Mouse (Mus musculus): Measurements from ENCODE around the gene Ugt8a. TPM values are rescaled to one million over a fixed set of nuclear protein-coding genes. Genes with fewer than 3 reads are reported as not detected.

The Ugt8a gene
- 0.27 and 0.33 TPM in 2 replicates for polyA plus RNA-seq (2012; rRNA removed)

DNA sequence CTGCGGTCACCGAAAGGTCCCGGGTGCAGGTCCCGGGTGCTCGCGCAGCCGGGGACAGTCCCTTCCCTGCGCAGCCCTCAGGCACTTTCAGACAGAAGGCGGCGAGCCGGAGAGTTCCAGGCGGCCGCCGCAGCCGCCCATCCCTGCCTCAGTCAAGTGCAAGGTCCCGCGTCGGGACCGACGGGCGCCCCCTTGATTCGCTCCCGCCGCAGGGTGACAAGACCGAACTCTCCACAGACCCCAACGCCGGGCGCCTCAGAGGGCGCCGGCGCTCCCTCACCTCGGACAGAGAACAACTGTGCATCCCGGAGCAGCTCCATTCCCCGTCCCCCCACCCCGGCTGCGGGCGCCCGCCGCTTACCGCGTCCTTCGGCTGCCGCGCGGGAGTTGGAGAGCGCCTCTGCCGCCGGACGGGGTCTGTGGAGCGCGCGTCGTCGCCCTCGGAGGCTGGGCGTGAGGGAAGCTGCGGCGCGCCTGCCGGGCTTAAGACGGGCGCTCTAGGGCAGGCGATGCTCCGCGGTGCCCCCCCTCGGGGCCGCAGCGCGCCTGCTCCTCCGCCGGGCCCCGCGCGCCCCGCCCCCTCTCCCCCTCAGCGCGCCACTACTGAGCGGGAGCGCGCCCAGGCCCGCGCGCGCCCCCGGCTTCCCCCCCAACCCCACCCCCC lies at the start of gene Ugt8a:
Ugt8a (minus strand) TSS at position 528 of the 664 bp plus-strand sequence.

